Mouse (Mus musculus): ENCODE measurements around the gene C1galt1.

The C1galt1 gene

GRCm38 (mm10) chr6:7859161-7859560 is 14.5 kb downstream of the C1galt1 start:
- DNase-seq (ENCODE audit: low spot score in 2 of 2) = no peak

- no peak for DNase-seq (ENCODE audit: low spot score in 2 of 2)
These were observed 16.4 kb downstream of the C1galt1 start for GRCm38 (mm10) chr6:7861033-7861432.

GRCm38 (mm10) chr6:7863354-7863753 is 18.7 kb downstream of the C1galt1 start:
- no peak for DNase-seq (ENCODE audit: low spot score in 2 of 2)

GRCm38 (mm10) chr6:7876836-7877235 is 32.2 kb downstream of the C1galt1 start:
- no peak for DNase-seq (ENCODE audit: low spot score in 2 of 2)

- DNase-seq (ENCODE audit: low spot score in 2 of 2) = no peak
These were observed 37.0 kb downstream of the C1galt1 start for GRCm38 (mm10) chr6:7881595-7882128.

- no peak for DNase-seq (ENCODE audit: low spot score in 2 of 2)
These were observed 37.9 kb downstream of the C1galt1 start for GRCm38 (mm10) chr6:7882520-7882919.

GRCm38 (mm10) chr6:7885994-7886684 is 41.5 kb downstream of the C1galt1 start:
- no peak for DNase-seq (ENCODE audit: low spot score in 2 of 2)

GRCm38 (mm10) chr6:7886685-7887004 is 42.0 kb downstream of the C1galt1 start:
- no peak for DNase-seq (ENCODE audit: low spot score in 2 of 2)

- DNase-seq (ENCODE audit: low spot score in 2 of 2) = no peak
These were observed 51.7 kb downstream of the C1galt1 start for GRCm38 (mm10) chr6:7896339-7896738.

- no peak for DNase-seq (ENCODE audit: low spot score in 2 of 2)
These were observed 67.4 kb downstream of the C1galt1 start for GRCm38 (mm10) chr6:7912015-7912414.
